Mouse (Mus musculus) ES-E14 (cell line): Measurements from ENCODE around the gene Cep164.

Source experiments
- HCFC1 ChIP-seq: IDR thresholded peaks from 2 replicates; pipeline ENCODE4 v1.6.1; 2012; ENCODE audit warnings: low read length, inconsistent platforms, borderline replicate concordance; ENCODE audit not compliant: insufficient read depth
- MAFK ChIP-seq: IDR thresholded peaks from 2 replicates; pipeline ENCODE4 v1.6.1; 2014; ENCODE audit warnings: mild to moderate bottlenecking, low read depth, low read length, inconsistent platforms; ENCODE audit not compliant: insufficient read depth
- ZC3H11A ChIP-seq: IDR thresholded peaks from 2 replicates; pipeline ENCODE4 v1.6.1; 2012; ENCODE audit warnings: low read depth, mild to moderate bottlenecking, inconsistent platforms, low read length, borderline replicate concordance
- ZNF384 ChIP-seq: IDR thresholded peaks from 2 replicates; pipeline ENCODE4 v1.6.1; 2012; ENCODE audit warnings: low read depth, low read length, inconsistent platforms

GRCm38 (mm10) chr9:45838069-45838433, 9.6 kb upstream of the Cep164 start:
- TF ChIP-seq ZC3H11A: no peak
- TF ChIP-seq HCFC1: no peak
- no peak for TF ChIP-seq MAFK
- TF ChIP-seq ZNF384: no peak
